Mouse (Mus musculus): ENCODE data around the gene Ank.
"Not testable (repeated sequence)": the region's sequence is repeated elsewhere in the genome, so short reads cannot be mapped to it uniquely, and the experiment has no call there.

Ank gene

GRCm38 (mm10) chr15:27466131-27467080, at the start of gene Ank:
Gene Ank (plus strand): TSS chr15:27466677.
- DNase-seq (ENCODE audit: low spot score in 2 of 2), result peak; percentile 85 to 93

GRCm38 (mm10) chr15:27418566-27419331, 47.7 kb upstream of the Ank start:
- no peak for DNase-seq (ENCODE audit: low spot score in 2 of 2)

- DNase-seq (ENCODE audit: low spot score in 2 of 2), result no peak
Observed at GRCm38 (mm10) chr15:27421531-27421930, 44.9 kb upstream of the Ank start.

GRCm38 (mm10) chr15:27427581-27427980, 38.9 kb upstream of the Ank start:
- DNase-seq (ENCODE audit: low spot score in 2 of 2), result no peak

- no peak for DNase-seq (ENCODE audit: low spot score in 2 of 2)
Observed at GRCm38 (mm10) chr15:27430241-27430640, 36.2 kb upstream of the Ank start.

- no peak for DNase-seq (ENCODE audit: low spot score in 2 of 2)
Observed at GRCm38 (mm10) chr15:27432851-27433615, 33.4 kb upstream of the Ank start.

- no peak for DNase-seq (ENCODE audit: low spot score in 2 of 2)
Observed at GRCm38 (mm10) chr15:27435409-27435808, 31.1 kb upstream of the Ank start.

GRCm38 (mm10) chr15:27436194-27436593, 30.3 kb upstream of the Ank start:
- no peak for DNase-seq (ENCODE audit: low spot score in 2 of 2)

GRCm38 (mm10) chr15:27441053-27441452, 25.4 kb upstream of the Ank start:
- DNase-seq (ENCODE audit: low spot score in 2 of 2), result no peak

- DNase-seq (ENCODE audit: low spot score in 2 of 2), result no peak
Observed at GRCm38 (mm10) chr15:27441529-27441928, 24.9 kb upstream of the Ank start.

- DNase-seq (ENCODE audit: low spot score in 2 of 2), result no peak
Observed at GRCm38 (mm10) chr15:27441951-27442350, 24.5 kb upstream of the Ank start.

GRCm38 (mm10) chr15:27444772-27445347, 21.6 kb upstream of the Ank start:
- DNase-seq (ENCODE audit: low spot score in 2 of 2), result no peak

GRCm38 (mm10) chr15:27450689-27451088, 15.8 kb upstream of the Ank start:
- DNase-seq (ENCODE audit: low spot score in 2 of 2), result no peak

- no peak for DNase-seq (ENCODE audit: low spot score in 2 of 2)
Observed at GRCm38 (mm10) chr15:27451760-27452159, 14.7 kb upstream of the Ank start.

- no peak for DNase-seq (ENCODE audit: low spot score in 2 of 2)
Observed at GRCm38 (mm10) chr15:27452496-27452895, 14.0 kb upstream of the Ank start.

GRCm38 (mm10) chr15:27457001-27457400, 9.5 kb upstream of the Ank start:
- DNase-seq (ENCODE audit: low spot score in 2 of 2), result no peak

GRCm38 (mm10) chr15:27459781-27460180, 6.7 kb upstream of the Ank start:
- not testable (repeated sequence) for DNase-seq (ENCODE audit: low spot score in 2 of 2)

- no peak for DNase-seq (ENCODE audit: low spot score in 2 of 2)
Observed at GRCm38 (mm10) chr15:27461336-27462245, 4.9 kb upstream of the Ank start.

GRCm38 (mm10) chr15:27463876-27464275, 2.6 kb upstream of the Ank start:
- DNase-seq (ENCODE audit: low spot score in 2 of 2), result no peak

- peak in 1 of 2 experiments; percentile 36 for DNase-seq (ENCODE audit: low spot score in 2 of 2)
Observed at GRCm38 (mm10) chr15:27465391-27466005, 979 bp upstream of the Ank start.
